Mouse (Mus musculus): ENCODE data around the gene a. TPM values are rescaled to one million over a fixed set of nuclear protein-coding genes. Genes with fewer than 3 reads are reported as not detected.
"Not testable (repeated sequence)": the region's sequence is repeated elsewhere in the genome, so short reads cannot be mapped to it uniquely, and the experiment has no call there.

a gene
- total and polyA plus RNA-seq, 2 experiments from 2014 or later = 0.90 to 2.9 TPM

GRCm38 (mm10) chr2:154902111-154902510, 110.9 kb downstream of the a start:
- Histone ChIP-seq H3K4me1 (ENCODE audit: insufficient read depth) (no peaks in the 10 kb centered on the region), H3K4me3 (ENCODE audit: low read depth, low read length) (no peak overlapping the region), H3K27me3 (ENCODE audit: insufficient read depth, low read length) (no peaks in the 10 kb centered on the region), H3K4me2 (ENCODE audit: low read depth) (no peak overlapping the region), H3K9ac (no peak overlapping the region), H3K9me3 (ENCODE audit: low read length) (no peaks in the 10 kb centered on the region), H3K27ac (ENCODE audit: low read depth, low read length) (no peak overlapping the region), H3K36me3 (ENCODE audit: insufficient read depth) (no peaks in the 10 kb centered on the region)
- TF ChIP-seq CTCF (IDR thresholded peaks at IDR 0.05; ENCODE audit: low read depth) = no peak
- WGBS = 91% methylated on average over 3 of the region's 3 CpGs
- DNase-seq = no peak
- ATAC-seq = no peak

GRCm38 (mm10) chr2:154905796-154906195, 114.6 kb downstream of the a start:
- WGBS = 44% methylated on average over 2 of the region's 2 CpGs
- no peak overlapping the region for H3K27ac ChIP-seq (ENCODE audit: low read depth, low read length)
- H3K9ac ChIP-seq = no peak overlapping the region
- H3K4me3 ChIP-seq (ENCODE audit: low read depth, low read length) = no peak overlapping the region
- H3K27me3 ChIP-seq (ENCODE audit: insufficient read depth, low read length) = no peaks in the 10 kb centered on the region
- no peaks in the 10 kb centered on the region for H3K4me1 ChIP-seq (ENCODE audit: insufficient read depth)
- no peaks in the 10 kb centered on the region for H3K36me3 ChIP-seq (ENCODE audit: insufficient read depth)
- H3K9me3 ChIP-seq (ENCODE audit: low read length) = no peaks in the 10 kb centered on the region
- DNase-seq (no peak), ATAC-seq (no peak)
- no peak overlapping the region for H3K4me2 ChIP-seq (ENCODE audit: low read depth)
- no peak for TF ChIP-seq CTCF (IDR thresholded peaks at IDR 0.05; ENCODE audit: low read depth)

GRCm38 (mm10) chr2:154908223-154908622, 117.0 kb downstream of the a start:
- 13% methylated on average over 1 of the region's 2 CpGs for WGBS
- H3K4me1 ChIP-seq (ENCODE audit: insufficient read depth); H3K27ac ChIP-seq (ENCODE audit: low read depth, low read length); H3K4me2 ChIP-seq (ENCODE audit: low read depth); ATAC-seq; H3K27me3 ChIP-seq (ENCODE audit: insufficient read depth, low read length); H3K4me3 ChIP-seq (ENCODE audit: low read depth, low read length); H3K36me3 ChIP-seq (ENCODE audit: insufficient read depth); DNase-seq; H3K9ac ChIP-seq; H3K9me3 ChIP-seq (ENCODE audit: low read length): not testable (repeated sequence)

- Histone ChIP-seq H3K4me1 (ENCODE audit: insufficient read depth) (no peaks in the 10 kb centered on the region), H3K27ac (ENCODE audit: low read depth, low read length) (no peak overlapping the region), H3K9ac (no peak overlapping the region), H3K4me2 (ENCODE audit: low read depth) (no peak overlapping the region), H3K4me3 (ENCODE audit: low read depth, low read length) (no peak overlapping the region), H3K36me3 (ENCODE audit: insufficient read depth) (no peaks in the 10 kb centered on the region), H3K27me3 (ENCODE audit: insufficient read depth, low read length) (no peaks in the 10 kb centered on the region), H3K9me3 (ENCODE audit: low read length) (no peaks in the 10 kb centered on the region)
- WGBS = 83% methylated on average over 6 of the region's 6 CpGs
- TF ChIP-seq CTCF (IDR thresholded peaks at IDR 0.05; ENCODE audit: low read depth) = peak; percentile 14; the same call in 1 of the 2 replicates
- DNase-seq (no peak), ATAC-seq (no peak)
Observed at GRCm38 (mm10) chr2:154909789-154910188, 118.6 kb downstream of the a start.

GRCm38 (mm10) chr2:154915922-154916541, 124.8 kb downstream of the a start:
- Histone ChIP-seq H3K27ac (ENCODE audit: low read depth, low read length) (no peak overlapping the region), H3K9ac (no peak overlapping the region)
- 87% methylated on average over 12 of the region's 12 CpGs for WGBS

GRCm38 (mm10) chr2:154916547-154916946, 125.3 kb downstream of the a start:
- ATAC-seq (no peak), DNase-seq (peak; percentile 32)
- 7% methylated on average over 2 of the region's 2 CpGs for WGBS
- H3K9me3 ChIP-seq (ENCODE audit: low read length) = no peaks in the 10 kb centered on the region
- H3K4me3 ChIP-seq (ENCODE audit: low read depth, low read length) = no peak overlapping the region
- no peak overlapping the region for H3K9ac ChIP-seq
- no peak overlapping the region for H3K27ac ChIP-seq (ENCODE audit: low read depth, low read length)
- TF ChIP-seq CTCF (IDR thresholded peaks at IDR 0.05; ENCODE audit: low read depth) = peak; percentile 61
- no peaks in the 10 kb centered on the region for H3K36me3 ChIP-seq (ENCODE audit: insufficient read depth)
- no peaks in the 10 kb centered on the region for H3K4me1 ChIP-seq (ENCODE audit: insufficient read depth)
- no peaks in the 10 kb centered on the region for H3K27me3 ChIP-seq (ENCODE audit: insufficient read depth, low read length)
- no peak overlapping the region for H3K4me2 ChIP-seq (ENCODE audit: low read depth)

More at GRCm38 (mm10) chr2:154915922-154916541, 124.8 kb downstream of the a start:
- Histone ChIP-seq H3K4me3 (ENCODE audit: low read depth, low read length) (no peak overlapping the region), H3K36me3 (ENCODE audit: insufficient read depth) (no peaks in the 10 kb centered on the region), H3K27me3 (ENCODE audit: insufficient read depth, low read length) (no peaks in the 10 kb centered on the region), H3K4me1 (ENCODE audit: insufficient read depth) (no peaks in the 10 kb centered on the region), H3K9me3 (ENCODE audit: low read length) (no peaks in the 10 kb centered on the region), H3K4me2 (ENCODE audit: low read depth) (no peak overlapping the region)
- DNase-seq = no peak
- ATAC-seq = no peak
- TF ChIP-seq CTCF (IDR thresholded peaks at IDR 0.05; ENCODE audit: low read depth) = no peak

GRCm38 (mm10) chr2:154917866-154918641, 126.9 kb downstream of the a start:
- H3K4me1 ChIP-seq (ENCODE audit: insufficient read depth) = no peaks in the 10 kb centered on the region
- no peak for TF ChIP-seq CTCF (IDR thresholded peaks at IDR 0.05; ENCODE audit: low read depth)
- no peaks in the 10 kb centered on the region for H3K27me3 ChIP-seq (ENCODE audit: insufficient read depth, low read length)
- DNase-seq (no peak), ATAC-seq (no peak)
- H3K4me3 ChIP-seq (ENCODE audit: low read depth, low read length) = no peak overlapping the region
- 81% methylated on average over 13 of the region's 13 CpGs for WGBS
- H3K9me3 ChIP-seq (ENCODE audit: low read length) = no peaks in the 10 kb centered on the region
- H3K4me2 ChIP-seq (ENCODE audit: low read depth) = no peak overlapping the region
- no peaks in the 10 kb centered on the region for H3K36me3 ChIP-seq (ENCODE audit: insufficient read depth)
- H3K27ac ChIP-seq (ENCODE audit: low read depth, low read length) = no peak overlapping the region
- no peak overlapping the region for H3K9ac ChIP-seq

All from forebrain, postnatal 0 days (tissue).